Mouse (Mus musculus) CH12.LX (cell line): Measurements from ENCODE around the gene Rpusd3.

Source experiments
- CTCF ChIP-seq, 2 experiments: IDR thresholded peaks in 1 of 2; conservative IDR thresholded peaks in 1 of 2; 2 replicates each; pipeline ENCODE4 v1.5.1; 2011 to 2012; ENCODE audit warnings: low read depth in 2 of 2, low read length in 2 of 2, improper control_type of control experiment in 1 of 2, inconsistent platforms in 1 of 2, mild to moderate bottlenecking in 1 of 2, moderate library complexity in 1 of 2
- MAFK ChIP-seq: IDR thresholded peaks from 2 replicates; pipeline ENCODE4 v1.6.1; 2011; ENCODE audit warnings: low read length, improper control_type of control experiment; ENCODE audit not compliant: insufficient replicate concordance
- MEF2A ChIP-seq: IDR thresholded peaks from 2 replicates; pipeline ENCODE4 v1.6.1; 2014; ENCODE audit warnings: low read depth, mild to moderate bottlenecking, inconsistent platforms, low read length, improper control_type of control experiment, borderline replicate concordance
- POLR2A ChIP-seq: IDR thresholded peaks from 2 replicates; pipeline ENCODE4 v1.6.1; 2011; ENCODE audit warnings: low read depth, mild to moderate bottlenecking, improper control_type of control experiment, low read length
- POLR2AphosphoS2 ChIP-seq: IDR thresholded peaks from 2 replicates; pipeline ENCODE4 v1.6.1; 2011; ENCODE audit warnings: low read depth, low read length, improper control_type of control experiment

DNA sequence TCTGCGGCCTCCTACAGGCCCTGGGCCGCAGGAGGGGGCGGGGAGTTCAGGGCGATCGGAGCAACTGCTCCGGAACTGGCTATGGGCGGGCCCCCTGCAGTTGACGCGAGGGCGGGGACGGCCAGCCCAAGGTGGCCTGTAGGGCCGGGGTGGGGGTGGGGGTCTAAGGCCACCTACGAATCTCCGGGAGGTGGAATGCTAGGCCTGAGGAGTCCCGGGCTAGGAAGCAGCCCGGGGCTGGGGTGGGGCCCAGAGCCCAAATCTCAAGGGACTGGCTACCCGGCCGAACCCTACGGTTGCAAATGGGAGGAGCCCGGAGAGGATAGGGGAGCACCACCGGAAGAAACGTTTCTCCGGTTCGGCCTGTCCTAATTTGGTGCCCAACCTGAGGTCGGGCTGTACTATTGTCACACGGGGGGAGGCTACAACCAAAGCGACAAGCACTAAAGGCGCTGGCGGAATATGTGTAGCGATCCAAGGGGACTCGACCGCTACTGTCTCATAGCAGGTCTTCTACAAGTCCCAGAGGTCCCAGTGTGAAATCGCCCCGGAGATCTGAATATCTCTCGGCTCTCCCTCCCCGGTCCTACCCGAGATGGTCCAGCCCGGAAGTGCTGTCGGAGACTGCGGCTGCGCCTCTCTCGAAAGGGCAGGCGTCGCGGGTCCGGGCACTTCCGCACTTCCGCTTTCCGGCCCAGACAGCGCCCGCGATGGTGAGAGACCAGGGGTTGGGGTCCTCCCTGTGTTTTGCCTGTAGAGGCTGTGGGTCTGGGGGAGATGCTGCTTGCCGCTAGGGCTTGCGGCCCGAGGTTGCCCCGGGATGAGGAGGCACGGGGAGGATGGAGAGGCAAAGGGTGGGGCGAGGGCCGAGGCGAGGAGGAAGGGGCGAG is 41.4 kb downstream of the Rpusd3 start, which contains the start of the genes Tada3 and Arpc4:
- TF ChIP-seq POLR2A (peak; percentile 80), CTCF (conservative IDR thresholded peaks at IDR 0.05 in 1 of 2, IDR thresholded peaks at IDR 0.05 in 1 of 2; ENCODE audit: low read depth in 2 of 2, low read length in 2 of 2) (no peak), POLR2AphosphoS2 (peak; percentile 69; the same call in 1 of the 2 replicates), MEF2A (no peak), MAFK (no peak)
